Mouse (Mus musculus): ENCODE measurements around the gene Pde1b.

The Pde1b gene

GRCm38 (mm10) chr15:103552096-103552690, 49.4 kb downstream of the Pde1b start:
- WGBS = 50% methylated on average over 3 of the region's 3 CpGs

GRCm38 (mm10) chr15:103564981-103565380, 62.1 kb downstream of the Pde1b start, which contains the start of gene Glycam1:
Gene Glycam1 (minus strand): TSS chr15:103565081.

